Mouse (Mus musculus) intestine, embryonic 16.5 days (tissue): ENCODE data around the gene Gm11492. TPM values are rescaled to one million over a fixed set of nuclear protein-coding genes. Genes with fewer than 3 reads are reported as not detected.

Source experiments
- ATAC-seq: fragments of 200-750 bp; cut with Nextera tagmentation; 2 replicates; pipeline ENCODE4 v1.8.0; 2017; ENCODE audit warnings: moderate TSS enrichment, moderate library complexity
- H3K27ac ChIP-seq: fragments of 300-500 bp; sonication (generic); 2 replicates; pipeline ENCODE4 v1.5.1; 2014; ENCODE audit warnings: mild to moderate bottlenecking, low read length
- H3K27me3 ChIP-seq: fragments of 300-500 bp; sonication (generic); replicated peaks from 2 replicates; pipeline ENCODE4 v1.6.1; 2014; ENCODE audit warnings: low read length, control low read depth, mixed read lengths; ENCODE audit not compliant: control insufficient read depth, insufficient read depth
- H3K36me3 ChIP-seq: fragments of 300-500 bp; sonication (generic); 2 replicates; pipeline ENCODE4 v1.6.1; 2014; ENCODE audit warnings: low read length, control low read depth; ENCODE audit not compliant: control insufficient read depth, insufficient read depth
- H3K4me1 ChIP-seq: fragments of 300-500 bp; sonication (generic); 2 replicates; pipeline ENCODE4 v1.6.1; 2014; ENCODE audit warnings: low read length, control low read depth, mixed read lengths; ENCODE audit not compliant: control insufficient read depth, insufficient read depth
- H3K4me2 ChIP-seq: fragments of 300-500 bp; sonication (generic); 2 replicates; pipeline ENCODE4 v1.6.1; 2014; ENCODE audit warnings: low read depth, low read length, control low read depth
- H3K4me3 ChIP-seq: fragments of 300-500 bp; sonication (generic); 2 replicates; pipeline ENCODE4 v1.5.1; 2014; ENCODE audit warnings: mild to moderate bottlenecking, low read length
- H3K9ac ChIP-seq: fragments of 300-500 bp; sonication (generic); 2 replicates; pipeline ENCODE4 v1.6.1; 2014; ENCODE audit warnings: low read depth, low read length
- H3K9me3 ChIP-seq: fragments of 300-500 bp; sonication (generic); 2 replicates; pipeline ENCODE4 v1.6.1; 2016; ENCODE audit warnings: low read length, control low read depth; ENCODE audit not compliant: control insufficient read depth
- WGBS: fragments of 180-500 bp; shearing (Covaris S2); extraction: QIAGEN DNeasy Blood & Tissue Kit; methylation state at CpG from one replicate; pipeline ENCODE4 v1.1.7; 2014; 5-methylcytosine and 5-hydroxymethylcytosine counted together
- polyA plus RNA-seq: library from polyadenylated mRNA; unstranded; fragments of >200 nt; fragmentation: Nextera tagmentation; extraction: Ambion mirVana; gene quantifications from 2 replicates; pipeline ENCODE4 v1.2.1, GENCODE M21; 2015

Gm11492 gene
- not detected in 2 replicates for polyA plus RNA-seq

- WGBS: 69% methylated on average over 3 of the region's 3 CpGs
- Histone ChIP-seq H3K4me3 (no peak within 1 kb of the TSS), H3K36me3 (no peaks in the 10 kb centered on the region), H3K27me3 (no peaks in the 10 kb centered on the region), H3K27ac (no peak within 1 kb of the TSS), H3K4me1 (no peaks in the 10 kb centered on the region), H3K9me3 (no peaks in the 10 kb centered on the region), H3K4me2 (no peak within 1 kb of the TSS), H3K9ac (no peak within 1 kb of the TSS)
- ATAC-seq: no peak
Observed at GRCm38 (mm10) chr11:87566501-87566900, at the start of gene Gm11492. Gene Gm11492 (plus strand): TSS chr11:87566653.

GRCm38 (mm10) chr11:87519260-87519659 is 47.2 kb upstream of the Gm11492 start:
- H3K36me3 ChIP-seq: no peaks in the 10 kb centered on the region
- H3K27ac ChIP-seq: no peak overlapping the region
- H3K4me1 ChIP-seq: no peaks in the 10 kb centered on the region
- no peak overlapping the region for H3K4me2 ChIP-seq
- peak; percentile 84 for ATAC-seq
- no peaks in the 10 kb centered on the region for H3K9me3 ChIP-seq
- no peak overlapping the region for H3K9ac ChIP-seq
- no peaks in the 10 kb centered on the region for H3K27me3 ChIP-seq
- WGBS: 4% methylated on average over 2 of the region's 2 CpGs
- no peak overlapping the region for H3K4me3 ChIP-seq

- no peak overlapping the region for H3K27ac ChIP-seq
- WGBS: 84% methylated on average over 5 of the region's 5 CpGs
- no peaks in the 10 kb centered on the region for H3K4me1 ChIP-seq
- no peak overlapping the region for H3K4me2 ChIP-seq
- H3K4me3 ChIP-seq: no peak overlapping the region
- ATAC-seq: no peak
- H3K36me3 ChIP-seq: no peaks in the 10 kb centered on the region
- no peaks in the 10 kb centered on the region for H3K9me3 ChIP-seq
- no peaks in the 10 kb centered on the region for H3K27me3 ChIP-seq
- no peak overlapping the region for H3K9ac ChIP-seq
Observed at GRCm38 (mm10) chr11:87523466-87523865, 43.0 kb upstream of the Gm11492 start.

- no peak overlapping the region for H3K4me2 ChIP-seq
- H3K27me3 ChIP-seq: no peaks in the 10 kb centered on the region
- no peak for ATAC-seq
- no peak overlapping the region for H3K9ac ChIP-seq
- H3K27ac ChIP-seq: no peak overlapping the region
- H3K4me1 ChIP-seq: no peaks in the 10 kb centered on the region
- H3K4me3 ChIP-seq: no peak overlapping the region
- no peaks in the 10 kb centered on the region for H3K9me3 ChIP-seq
- H3K36me3 ChIP-seq: no peaks in the 10 kb centered on the region
Observed at GRCm38 (mm10) chr11:87523967-87524366, 42.5 kb upstream of the Gm11492 start.

- Histone ChIP-seq H3K9ac (no peak overlapping the region), H3K27me3 (no peaks in the 10 kb centered on the region), H3K27ac (no peak overlapping the region), H3K4me3 (no peak overlapping the region), H3K4me2 (no peak overlapping the region), H3K9me3 (no peaks in the 10 kb centered on the region), H3K36me3 (no peaks in the 10 kb centered on the region), H3K4me1 (no peaks in the 10 kb centered on the region)
- ATAC-seq: no peak
Observed at GRCm38 (mm10) chr11:87524780-87525179, 41.7 kb upstream of the Gm11492 start.

- H3K36me3 ChIP-seq: no peaks in the 10 kb centered on the region
- no peak overlapping the region for H3K4me2 ChIP-seq
- H3K9me3 ChIP-seq: no peaks in the 10 kb centered on the region
- no peaks in the 10 kb centered on the region for H3K27me3 ChIP-seq
- 75% methylated on average over 3 of the region's 3 CpGs for WGBS
- no peaks in the 10 kb centered on the region for H3K4me1 ChIP-seq
- H3K9ac ChIP-seq: no peak overlapping the region
- H3K4me3 ChIP-seq: no peak overlapping the region
- ATAC-seq: no peak
- no peak overlapping the region for H3K27ac ChIP-seq
Observed at GRCm38 (mm10) chr11:87527364-87527763, 39.1 kb upstream of the Gm11492 start.

- H3K9me3 ChIP-seq: no peaks in the 10 kb centered on the region
- H3K4me1 ChIP-seq: no peaks in the 10 kb centered on the region
- whole genome bisulfite sequencing: 57% methylated on average over 4 of the region's 4 CpGs
- no peaks in the 10 kb centered on the region for H3K27me3 ChIP-seq
- ATAC-seq: no peak
- no peak overlapping the region for H3K4me2 ChIP-seq
- H3K27ac ChIP-seq: no peak overlapping the region
- no peaks in the 10 kb centered on the region for H3K36me3 ChIP-seq
- no peak overlapping the region for H3K4me3 ChIP-seq
- H3K9ac ChIP-seq: no peak overlapping the region
Observed at GRCm38 (mm10) chr11:87527990-87528389, 38.5 kb upstream of the Gm11492 start.

- Histone ChIP-seq H3K36me3 (no peaks in the 10 kb centered on the region), H3K4me2 (no peak overlapping the region), H3K4me3 (no peak overlapping the region), H3K27me3 (no peaks in the 10 kb centered on the region), H3K27ac (no peak overlapping the region), H3K4me1 (no peaks in the 10 kb centered on the region), H3K9me3 (no peaks in the 10 kb centered on the region), H3K9ac (no peak overlapping the region)
- no peak for ATAC-seq
- 55% methylated on average over 6 of the region's 6 CpGs for WGBS
Observed at GRCm38 (mm10) chr11:87531695-87532094, 34.8 kb upstream of the Gm11492 start.

- Histone ChIP-seq H3K27ac (no peak overlapping the region), H3K4me1 (no peaks in the 10 kb centered on the region)
Observed at GRCm38 (mm10) chr11:87542285-87542684, 24.2 kb upstream of the Gm11492 start.

GRCm38 (mm10) chr11:87542906-87543305 is 23.5 kb upstream of the Gm11492 start:
- H3K4me3 ChIP-seq: no peak overlapping the region
- H3K9ac ChIP-seq: no peak overlapping the region
- no peaks in the 10 kb centered on the region for H3K36me3 ChIP-seq
- H3K9me3 ChIP-seq: no peaks in the 10 kb centered on the region
- H3K27ac ChIP-seq: no peak overlapping the region
- WGBS: 51% methylated on average over 3 of the region's 3 CpGs
- H3K27me3 ChIP-seq: no peaks in the 10 kb centered on the region
- no peak overlapping the region for H3K4me2 ChIP-seq
- no peak for ATAC-seq
- no peaks in the 10 kb centered on the region for H3K4me1 ChIP-seq

More at GRCm38 (mm10) chr11:87542285-87542684, 24.2 kb upstream of the Gm11492 start:
- Histone ChIP-seq H3K36me3 (no peaks in the 10 kb centered on the region), H3K4me2 (no peak overlapping the region), H3K27me3 (no peaks in the 10 kb centered on the region), H3K9ac (no peak overlapping the region), H3K4me3 (no peak overlapping the region), H3K9me3 (no peaks in the 10 kb centered on the region)
- WGBS: 36% methylated on average over 8 of the region's 8 CpGs
- ATAC-seq: no peak
